Mouse (Mus musculus) spleen, postnatal 10 days (tissue): Measurements from ENCODE around the gene Glod5.
"Not testable (repeated sequence)": the region's sequence is repeated elsewhere in the genome, so short reads cannot be mapped to it uniquely, and the experiment has no call there.

ENCODE experiments used
- DNase-seq, 2 experiments: peaks; one replicate each; pipeline ENCODE4 v3.0.0; 2021 to 2022; ENCODE audit warnings: low spot score in 2 of 2

Glod5 gene

DNA sequence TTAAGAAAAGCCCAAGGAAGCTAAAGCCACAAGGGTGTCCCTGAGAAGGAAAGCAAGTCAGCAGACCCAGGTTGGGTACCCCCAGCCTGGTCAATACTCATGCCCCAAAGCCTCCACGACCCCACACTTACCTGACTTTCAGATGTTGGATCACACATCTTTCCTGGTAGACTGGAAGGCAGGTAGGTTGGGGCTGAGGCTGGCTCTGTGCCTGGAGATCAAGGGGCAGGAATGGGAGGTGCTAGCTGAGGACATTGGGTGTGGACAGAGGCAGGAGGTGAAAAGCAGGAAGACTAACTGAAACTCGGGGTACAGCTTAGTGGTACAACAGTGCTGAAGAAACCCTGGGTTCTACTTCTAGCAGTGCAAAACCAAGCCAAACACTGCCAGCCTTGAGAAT is at the start of gene Glod5:
Gene Glod5 (minus strand): TSS at position 207 of the 400 bp plus-strand sequence.
- DNase-seq, result no peak

DNA sequence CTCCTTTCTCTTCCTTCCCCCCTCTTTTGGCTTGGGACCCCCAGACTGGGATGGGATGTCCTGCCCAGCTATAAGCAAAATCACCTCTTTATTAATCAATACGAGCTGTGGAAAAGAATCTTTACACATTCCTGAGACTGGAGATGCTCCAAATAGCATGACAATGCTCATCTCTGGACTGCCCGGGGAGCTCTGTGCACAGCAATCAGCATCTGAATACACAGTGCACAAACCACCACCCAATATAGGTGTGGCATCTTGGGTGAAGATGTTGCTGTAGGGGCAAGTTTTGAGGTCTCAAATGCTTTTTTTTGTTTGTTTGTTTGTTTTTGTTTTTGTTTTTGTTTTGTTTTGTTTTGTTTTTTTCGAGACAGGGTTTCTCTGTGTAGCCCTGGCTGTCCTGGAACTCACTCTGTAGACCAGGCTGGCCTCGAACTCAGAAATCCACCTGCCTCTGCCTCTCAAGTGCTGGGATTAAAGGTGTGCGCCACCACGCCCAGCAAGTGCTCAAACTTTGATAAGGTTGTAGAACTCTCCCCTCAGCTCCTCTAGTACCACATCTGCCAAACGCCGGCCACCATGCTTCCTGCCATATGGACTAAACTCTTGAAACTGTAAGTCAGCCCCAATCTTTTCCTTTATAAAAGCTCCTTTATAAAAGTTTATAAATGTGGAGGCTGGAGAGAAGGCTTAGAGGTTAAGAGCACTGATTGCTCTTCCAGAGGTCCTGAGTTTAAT is 32.9 kb upstream of the Glod5 start:
- not testable (repeated sequence) for DNase-seq

GRCm38 (mm10) chrX:8033009-8033408 is 14.7 kb upstream of the Glod5 start:
- DNase-seq, result no peak

DNA sequence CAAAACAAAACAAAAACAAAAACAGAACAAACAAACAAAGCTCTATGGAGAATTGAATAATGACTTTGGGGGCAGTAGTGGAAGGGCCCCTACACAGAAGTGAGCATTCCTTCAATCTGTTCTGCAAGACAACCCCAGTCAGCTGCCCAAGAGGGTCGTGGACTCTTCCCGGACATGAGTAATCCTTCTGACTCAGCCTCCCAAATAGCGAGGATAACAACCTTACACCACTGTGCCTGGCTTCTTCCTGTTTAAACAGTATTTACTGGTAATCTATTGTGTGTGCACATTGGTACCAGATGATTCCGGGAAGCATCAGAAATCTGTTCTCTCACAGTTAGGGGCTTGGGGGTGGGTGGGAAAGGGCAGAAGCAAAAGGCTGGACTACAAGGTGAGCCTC is 8.5 kb upstream of the Glod5 start:
- DNase-seq, result no peak

DNA sequence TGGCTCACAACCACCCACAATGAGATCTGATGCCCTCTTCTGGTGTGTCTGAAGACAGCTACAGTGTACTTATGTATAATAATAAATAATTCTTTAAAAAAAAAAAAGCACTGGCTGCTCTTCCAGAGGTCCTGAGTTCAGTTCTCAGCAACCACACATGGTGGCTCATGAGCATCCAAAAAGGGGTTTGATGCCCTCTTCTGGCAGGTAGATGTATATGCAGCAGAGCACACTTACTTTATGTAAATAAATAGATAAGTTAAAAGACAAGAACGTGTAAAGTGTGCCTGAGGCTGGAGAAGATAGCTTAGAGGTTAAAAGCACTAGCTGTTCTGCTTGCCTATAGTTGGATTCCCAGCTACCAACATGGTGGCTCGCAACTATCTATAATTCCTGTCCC is 6.5 kb upstream of the Glod5 start:
- no peak for DNase-seq

GRCm38 (mm10) chrX:8020111-8020778 is 2.0 kb upstream of the Glod5 start:
- DNase-seq, result peak in 1 of 2 experiments; percentile 38

DNA sequence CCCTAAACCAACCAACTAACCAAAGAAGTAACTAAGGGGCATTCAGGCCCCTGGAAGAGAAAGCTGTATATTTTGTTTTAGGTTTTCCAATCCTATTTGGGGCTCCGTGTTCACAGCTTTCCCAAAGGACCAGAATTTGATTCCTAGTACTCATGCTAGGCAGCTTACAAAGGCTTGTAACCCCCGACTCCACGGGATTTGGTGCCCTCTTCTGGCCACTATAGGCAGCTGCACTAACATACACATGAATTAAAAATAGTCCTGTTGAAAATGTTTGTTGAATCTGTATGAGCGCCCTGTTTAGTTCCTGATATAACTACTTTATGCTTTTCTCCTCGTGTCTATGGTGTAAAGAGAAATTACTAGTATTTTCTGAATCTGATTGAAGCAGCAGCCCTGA is 1.1 kb downstream of the Glod5 start:
- peak in 1 of 2 experiments; percentile 59 for DNase-seq

- peak in 1 of 2 experiments; percentile 40 for DNase-seq
These were observed 2.6 kb downstream of the Glod5 start for GRCm38 (mm10) chrX:8015675-8016074.

- DNase-seq, result no peak
These were observed 4.5 kb downstream of the Glod5 start for GRCm38 (mm10) chrX:8013569-8014314.

- DNase-seq, result no peak
These were observed 5.1 kb downstream of the Glod5 start for GRCm38 (mm10) chrX:8013157-8013556.

GRCm38 (mm10) chrX:8009356-8009755 is 8.9 kb downstream of the Glod5 start:
- DNase-seq, result peak in 1 of 2 experiments; percentile 15

DNA sequence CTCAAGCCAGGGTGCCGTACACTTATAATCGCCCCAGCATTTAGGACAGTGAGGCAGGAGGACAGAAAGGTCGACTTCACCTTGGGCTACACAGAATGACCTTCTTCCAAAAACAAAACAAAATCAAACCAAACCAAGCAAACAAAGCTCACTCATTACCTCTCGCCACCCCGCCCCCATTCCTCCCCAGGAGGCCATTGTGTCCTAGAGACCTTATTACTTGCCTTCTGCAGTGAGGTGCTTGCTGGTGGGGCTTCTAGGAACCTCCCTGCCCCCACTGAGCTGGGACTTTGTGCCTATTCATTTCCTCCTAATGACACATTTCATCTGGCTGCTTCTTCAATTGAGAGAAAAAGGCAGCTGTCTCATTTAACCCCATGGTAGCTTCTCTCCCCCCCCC is 9.7 kb downstream of the Glod5 start:
- no peak for DNase-seq

GRCm38 (mm10) chrX:8002971-8003370 is 15.3 kb downstream of the Glod5 start:
- DNase-seq, result no peak

DNA sequence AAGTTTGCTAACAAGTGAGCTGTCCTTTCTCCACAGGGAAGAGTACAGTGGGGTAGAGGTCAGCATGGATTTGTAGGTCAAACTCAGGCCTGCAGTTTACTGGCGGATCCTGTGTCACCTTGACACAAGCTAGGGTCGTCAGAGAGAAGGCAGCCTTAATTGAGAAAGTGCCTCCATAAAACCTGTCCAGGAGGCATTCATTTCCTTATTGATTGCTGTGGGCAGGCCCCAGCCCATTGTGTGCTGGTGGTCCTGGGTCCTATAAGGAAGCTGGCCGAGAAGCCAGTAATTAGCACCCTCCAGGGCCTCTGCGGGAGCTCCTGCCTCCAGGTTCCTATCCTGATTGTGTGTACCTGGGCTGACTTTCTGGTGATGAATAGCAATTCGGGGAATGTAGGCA is 16.3 kb downstream of the Glod5 start:
- no peak for DNase-seq

DNA sequence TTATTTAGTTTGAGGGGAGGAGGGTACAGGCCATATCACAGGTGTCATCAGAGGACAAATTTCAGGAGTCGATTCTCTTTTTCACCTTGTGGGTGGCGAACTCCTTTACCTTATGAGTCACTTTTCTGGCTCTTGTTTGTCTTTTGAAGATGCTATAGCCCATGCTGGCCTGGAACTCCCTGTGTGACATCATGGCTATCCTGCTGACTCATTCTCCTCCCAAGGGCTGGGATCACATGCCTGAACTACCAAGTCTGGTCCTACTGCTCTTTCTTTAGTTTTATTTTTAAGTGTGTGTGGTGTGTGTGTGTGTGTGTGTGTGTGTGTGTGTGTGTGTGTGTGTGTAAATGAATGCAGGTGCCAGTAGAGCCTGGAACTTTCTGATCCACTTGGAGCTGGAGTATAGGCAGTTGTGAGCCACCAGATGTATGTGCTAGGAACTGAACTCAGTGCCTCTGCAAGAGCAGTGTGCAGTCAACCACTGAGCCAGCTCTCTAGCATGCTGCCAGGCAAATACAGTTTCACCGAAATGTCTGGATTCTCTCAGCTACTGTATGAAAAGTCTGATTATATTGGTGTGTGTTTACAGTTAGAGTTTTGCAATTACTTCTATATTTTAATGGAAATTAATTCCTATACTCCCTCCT is 17.6 kb downstream of the Glod5 start:
- DNase-seq, result peak in 1 of 2 experiments; percentile 25

DNA sequence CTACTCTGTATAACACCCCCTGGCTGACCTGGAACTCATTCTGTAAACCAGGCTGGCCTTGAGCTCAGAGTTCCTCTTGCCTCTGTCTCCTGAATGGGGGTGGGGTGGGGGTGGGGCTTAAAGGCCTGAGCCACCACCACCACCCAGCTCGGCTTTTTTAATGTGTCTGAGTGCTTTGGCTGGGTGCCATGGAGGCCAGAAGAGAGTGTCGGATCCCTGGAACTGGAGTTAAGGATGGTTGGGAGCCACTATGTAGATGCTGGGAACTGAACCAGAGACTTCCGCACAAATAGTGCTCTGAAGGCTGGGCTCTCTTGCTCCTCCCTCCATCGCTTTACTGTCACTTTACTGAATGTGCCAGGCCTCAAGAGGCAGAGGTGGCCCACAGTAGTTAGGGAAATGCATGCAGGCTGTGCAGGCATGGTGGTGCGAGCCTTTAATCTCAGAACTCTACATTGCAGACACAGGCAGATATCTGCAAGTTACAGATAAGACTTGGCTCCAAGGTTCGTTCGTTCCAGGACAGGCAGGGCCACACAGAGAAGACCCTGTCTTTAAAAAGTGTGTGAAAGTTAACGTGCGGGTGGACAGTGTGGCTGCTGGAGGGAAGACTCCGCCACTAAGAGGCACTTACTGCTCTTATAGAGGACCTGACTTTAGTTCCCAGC is 25.1 kb downstream of the Glod5 start:
- peak; percentile 31 to 59 for DNase-seq

DNA sequence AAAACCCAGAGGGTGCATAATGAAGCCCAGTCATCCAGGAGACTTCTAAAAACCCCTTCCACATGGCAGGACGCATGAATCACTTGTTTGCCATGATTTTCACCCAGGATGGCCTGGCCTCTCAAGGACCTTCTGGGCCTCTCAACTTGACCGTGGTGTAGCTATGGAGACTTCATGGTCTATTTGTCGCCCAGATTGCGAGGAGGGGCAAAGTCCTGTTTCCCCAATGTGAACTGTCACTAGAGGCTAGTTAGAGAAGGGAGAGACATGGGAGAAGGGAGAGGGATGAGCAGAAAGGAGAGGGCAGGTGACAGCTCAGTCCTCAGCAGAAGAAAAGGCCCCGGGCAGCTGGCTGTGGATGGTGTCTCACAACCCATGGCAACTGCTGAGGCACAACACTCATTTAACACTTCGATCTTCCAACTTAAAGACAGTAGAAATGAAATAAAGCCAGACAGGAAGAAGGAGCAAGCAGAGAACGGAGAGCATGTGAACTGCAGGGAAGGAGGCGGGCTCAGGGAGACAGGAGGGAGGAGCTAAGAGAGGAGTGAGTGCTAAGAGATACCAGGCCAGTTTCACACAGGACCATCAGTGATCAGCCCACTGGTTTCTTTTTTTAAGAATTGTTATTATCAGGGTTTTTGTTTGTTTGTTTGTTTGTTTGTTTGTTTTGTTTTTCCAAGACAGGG is 25.8 kb downstream of the Glod5 start:
- peak in 1 of 2 experiments; percentile 55 for DNase-seq

- DNase-seq, result no peak
These were observed 36.9 kb downstream of the Glod5 start for GRCm38 (mm10) chrX:7981368-7981767.

GRCm38 (mm10) chrX:7977892-7978291 is 40.4 kb downstream of the Glod5 start, which contains the start of gene Gata1:
Gene Gata1 (minus strand): TSS chrX:7978071.
- DNase-seq, result no peak

DNA sequence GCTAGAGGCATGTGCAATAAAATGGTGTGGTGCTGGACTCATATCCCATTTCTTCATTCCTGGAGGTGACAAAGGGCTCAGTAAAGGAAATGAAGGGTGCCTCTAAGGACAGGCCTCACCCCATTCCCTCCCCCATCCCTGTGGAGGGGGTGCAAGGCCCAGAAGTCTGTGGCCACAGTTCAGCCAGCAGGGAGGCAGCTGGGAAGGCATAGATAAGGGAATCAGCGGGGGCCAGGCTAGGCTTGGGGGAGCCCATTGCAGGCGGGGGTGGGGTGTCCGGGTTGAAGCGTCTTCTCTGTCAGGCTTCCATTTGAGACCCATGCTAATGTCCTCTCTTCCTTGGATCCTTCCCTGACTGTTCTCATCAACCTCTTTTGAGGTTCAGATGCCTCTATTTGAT is 47.0 kb downstream of the Glod5 start:
- peak; percentile 57 to 86 for DNase-seq

GRCm38 (mm10) chrX:7968899-7969298 is 49.4 kb downstream of the Glod5 start:
- DNase-seq, result no peak
